Mouse (Mus musculus) C2C12 (cell line): ENCODE data around the gene Ptprcap.

Experiments used
- MYOD1 ChIP-seq: IDR thresholded peaks from one replicate; pipeline ENCODE4 v1.6.1; 2011; ENCODE audit warnings: low read depth; ENCODE audit not compliant: control insufficient read depth, insufficient read length
- MYOG ChIP-seq: IDR thresholded peaks from one replicate; pipeline ENCODE4 v1.6.1; 2011; ENCODE audit not compliant: control insufficient read depth, insufficient read length; ENCODE audit errors: extremely low read depth

- TF ChIP-seq MYOD1, result no peak
- TF ChIP-seq MYOG, result no peak
Measured at GRCm38 (mm10) chr19:4131768-4132167, 21.6 kb upstream of the Ptprcap start.
